Mouse (Mus musculus) brain, embryonic 14.5 days (tissue): ENCODE measurements around the gene Pcmt1. TPM values are rescaled to one million over a fixed set of nuclear protein-coding genes. Genes with fewer than 3 reads are reported as not detected.
A peak's percentile ranks its signal among the peaks of the same experiment; 100 is the strongest.

Experiments
- DNase-seq: peaks from one replicate; pipeline ENCODE4 v3.0.0-alpha.2; 2011; ENCODE audit warnings: low read depth
- CTCF ChIP-seq: fragments of 200-500 bp; IDR thresholded peaks from 2 replicates; pipeline ENCODE4 v1.5.1; 2012; ENCODE audit warnings: inconsistent platforms, mild to moderate bottlenecking, moderate library complexity, borderline replicate concordance; ENCODE audit not compliant: insufficient read depth, insufficient read length; ENCODE audit errors: extremely low read depth
- POLR2A ChIP-seq: fragments of 200-500 bp; IDR thresholded peaks from 2 replicates; pipeline ENCODE4 v1.6.1; 2012; ENCODE audit warnings: mild to moderate bottlenecking, inconsistent platforms, borderline replicate concordance; ENCODE audit not compliant: poor library complexity, insufficient read depth, insufficient read length, severe bottlenecking; ENCODE audit errors: extremely low read depth
- polyA plus RNA-seq: library from polyadenylated mRNA; depleted of rRNA; stranded (reverse); fragments of >200 nt; gene quantifications from 2 replicates; pipeline ENCODE4 v1.2.3, GENCODE M21; 2012; rRNA removed

Pcmt1 gene
- 76.2 and 79.2 TPM in 2 replicates for polyA plus RNA-seq

DNA sequence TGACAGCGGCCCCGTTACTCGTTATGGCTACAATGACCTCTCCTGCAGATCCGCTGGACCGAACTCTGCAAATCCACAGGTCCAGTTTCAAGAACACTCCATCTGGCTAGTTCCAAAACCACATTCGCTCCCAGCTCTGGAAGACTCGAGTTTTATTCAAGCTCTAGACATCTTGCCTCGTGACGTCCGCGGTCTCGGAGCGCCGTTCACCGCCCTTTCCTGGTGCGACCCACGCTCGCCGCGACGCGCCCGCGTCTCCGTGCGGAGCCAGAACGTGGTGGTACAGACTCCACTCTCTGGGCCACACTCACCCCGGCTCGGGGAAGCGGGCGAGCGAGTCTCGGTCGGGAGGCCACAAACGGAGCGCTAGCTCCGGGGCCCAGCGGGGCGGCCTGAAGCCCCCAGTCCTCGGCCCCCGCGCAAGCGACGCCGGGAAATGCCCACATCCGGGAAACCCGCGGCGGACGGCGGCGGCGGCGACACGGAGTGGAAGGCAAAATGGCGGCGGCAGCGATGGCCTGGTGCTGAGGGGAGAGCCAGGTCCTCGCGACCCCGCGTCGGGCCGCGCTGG is at the start of gene Pcmt1, which contains the start of gene Lats1:
Gene Pcmt1 (minus strand): TSS at position 406 of the 571 bp plus-strand sequence.
Gene Lats1 (plus strand): TSS at position 484 of the 571 bp plus-strand sequence.
- TF ChIP-seq CTCF (no peak), POLR2A (peak; percentile 97)
- peak; percentile 93 for DNase-seq

- TF ChIP-seq POLR2A = no peak
- TF ChIP-seq CTCF = no peak
- no peak for DNase-seq
These were observed 46.1 kb upstream of the Pcmt1 start for GRCm38 (mm10) chr10:7727011-7727410.

- no peak for DNase-seq
- no peak for TF ChIP-seq POLR2A
- no peak for TF ChIP-seq CTCF
These were observed 45.5 kb upstream of the Pcmt1 start for GRCm38 (mm10) chr10:7726501-7726812.

GRCm38 (mm10) chr10:7725751-7726500 is 45.0 kb upstream of the Pcmt1 start, which contains the start of gene Katna1:
Katna1 (plus strand) TSS chr10:7726000.
- peak; percentile 97 for DNase-seq
- TF ChIP-seq CTCF (no peak), POLR2A (peak; percentile 69; the same call in 1 of the 2 replicates)

GRCm38 (mm10) chr10:7715056-7715455 is 34.1 kb upstream of the Pcmt1 start:
- TF ChIP-seq POLR2A (no peak), CTCF (no peak)
- DNase-seq = no peak

GRCm38 (mm10) chr10:7712506-7712905 is 31.6 kb upstream of the Pcmt1 start:
- TF ChIP-seq CTCF (no peak), POLR2A (no peak)

GRCm38 (mm10) chr10:7710121-7710520 is 29.2 kb upstream of the Pcmt1 start:
- no peak for TF ChIP-seq CTCF

More at GRCm38 (mm10) chr10:7712506-7712905, 31.6 kb upstream of the Pcmt1 start:
- no peak for DNase-seq

GRCm38 (mm10) chr10:7702586-7702985 is 21.6 kb upstream of the Pcmt1 start:
- no peak for TF ChIP-seq POLR2A
- no peak for DNase-seq

More at GRCm38 (mm10) chr10:7710121-7710520, 29.2 kb upstream of the Pcmt1 start:
- no peak for DNase-seq

DNA sequence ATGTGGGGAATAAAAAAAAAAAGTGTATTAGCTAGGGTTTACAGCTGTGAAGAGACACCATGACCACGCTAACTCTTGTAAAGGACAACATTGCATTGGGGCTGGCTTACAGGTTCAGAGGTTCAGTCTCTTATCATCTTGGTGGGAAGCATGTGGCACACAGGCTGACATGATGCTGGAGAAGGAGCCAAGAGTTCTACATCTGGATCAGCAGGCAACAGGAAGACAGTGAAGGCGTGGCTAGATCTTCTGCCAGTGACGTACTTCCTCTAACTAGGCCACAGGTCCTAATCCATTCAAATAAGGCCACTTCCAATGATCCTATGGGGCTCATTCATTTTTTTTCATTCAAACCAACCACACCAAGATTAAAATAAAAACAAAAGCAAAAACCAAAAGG is 19.2 kb upstream of the Pcmt1 start:
- DNase-seq = no peak
- TF ChIP-seq CTCF (no peak), POLR2A (no peak)

GRCm38 (mm10) chr10:7695286-7695685 is 14.3 kb upstream of the Pcmt1 start:
- no peak for DNase-seq
- TF ChIP-seq POLR2A (no peak), CTCF (peak; percentile 22; the same call in 1 of the 2 replicates)

DNA sequence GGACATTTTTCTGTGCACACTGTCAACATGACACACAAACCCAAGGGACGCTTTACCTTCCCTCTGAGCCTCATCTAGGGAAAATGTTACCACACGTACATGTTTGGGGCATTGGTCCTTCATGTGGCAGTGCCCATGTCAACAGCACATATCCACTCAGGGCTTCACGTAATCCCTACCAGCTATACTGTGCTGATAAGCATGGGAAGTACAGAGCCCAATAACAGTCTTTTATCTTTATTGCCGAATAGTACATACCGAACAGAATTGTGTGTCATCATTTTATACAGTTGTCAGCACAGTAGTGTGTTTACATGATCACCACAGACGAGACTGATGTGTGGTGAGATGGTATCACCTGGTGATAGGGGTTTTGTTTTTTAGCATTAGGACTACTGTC is 6.0 kb upstream of the Pcmt1 start:
- TF ChIP-seq POLR2A (no peak), CTCF (no peak)

DNA sequence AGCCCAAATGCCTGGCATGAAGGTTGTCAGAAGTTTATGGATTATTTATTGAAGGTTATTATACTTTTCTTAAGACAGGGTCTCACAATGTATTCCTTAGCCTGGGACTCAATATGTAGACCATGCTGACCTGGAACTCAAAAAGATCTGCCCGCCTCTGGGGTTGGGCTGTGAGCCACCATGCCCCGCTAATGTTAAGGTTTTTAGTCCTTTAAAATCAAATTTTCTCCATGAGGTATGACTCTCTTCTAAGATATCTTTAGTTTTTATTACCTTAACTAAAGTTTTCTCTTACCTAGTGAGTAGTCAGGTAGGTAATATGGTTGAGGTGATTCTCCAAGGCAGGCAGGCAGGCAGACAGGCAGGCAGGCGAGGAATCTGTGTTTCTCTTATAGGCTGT is 1.3 kb upstream of the Pcmt1 start:
- no peak for DNase-seq
- TF ChIP-seq CTCF (no peak), POLR2A (no peak)

More for the DNA sequence above, 6.0 kb upstream of the Pcmt1 start:
- no peak for DNase-seq
